In genomic region chr16:45159389-45159716, GRCm38 (mm10) we compare ENCODE assay signal across 8 mouse cellular contexts. TPM values are rescaled to one million over a fixed set of nuclear protein-coding genes. Genes with fewer than 3 reads are reported as not detected.
DNase-seq lines count a peak whose midpoint lies in the region; ATAC-seq and TF ChIP-seq lines count a peak whose summit lies in the region.

No protein-coding gene starts in this region.

- WGBS in forebrain, embryonic 10.5 days: 9% methylated on average over 11 of the region's 11 CpGs
- WGBS in liver, embryonic 12.5 days (ENCODE audit: insufficient replicate concordance): 3% methylated on average over 11 of the region's 11 CpGs

- no peaks in the 10 kb centered on the region for H3K9me3 ChIP-seq in forebrain, embryonic 10.5 days
- no peaks in the 10 kb centered on the region for H3K9me3 ChIP-seq in liver, embryonic 12.5 days (replicated peaks)

- peaks cover 12% of the 10 kb centered on the region for H3K36me3 ChIP-seq in forebrain, embryonic 10.5 days (replicated peaks)
- H3K36me3 ChIP-seq in liver, embryonic 12.5 days: peaks cover 13% of the 10 kb centered on the region

- peaks cover 36% of the 10 kb centered on the region for H3K4me1 ChIP-seq in forebrain, embryonic 10.5 days
- H3K4me1 ChIP-seq in liver, embryonic 12.5 days: peaks cover 26% of the 10 kb centered on the region

- H3K27me3 ChIP-seq in forebrain, embryonic 10.5 days (ENCODE audit: poor library complexity, severe bottlenecking): no peaks in the 10 kb centered on the region
- H3K27me3 ChIP-seq in liver, embryonic 12.5 days (replicated peaks): no peaks in the 10 kb centered on the region

- DNase-seq in gastrocnemius, adult 2 months: no peak
- DNase-seq in gastrocnemius, adult 18-20 months (ENCODE audit: low spot score): no peak
- peak; percentile 71 for DNase-seq in 3T3-L1 (ENCODE audit: low read depth, low spot score)
- no peak for DNase-seq in forebrain, embryonic 10.5 days (ENCODE audit: extremely low spot score, low spot score)
- no peak for DNase-seq in urinary bladder, postnatal 14 days (ENCODE audit: low spot score)
- DNase-seq in ovary, postnatal 36 days (ENCODE audit: low spot score): no peak
- no peak for DNase-seq in frontal cortex, postnatal 36 days (ENCODE audit: low spot score in 2 of 2)

- intact Hi-C loops in gastrocnemius, adult 2 months (cut with DNase I): loop anchor here (5.0 to 10.0 kb wide), 2 partner anchors 67 to 415 kb away; partner anchors contain the start of genes Ccdc80 and Gtpbp8

- H3K4me2 ChIP-seq in liver, embryonic 12.5 days: peak overlapping the region; percentile 89

- ATAC-seq in liver, embryonic 12.5 days: no peak

- peak overlapping the region; percentile 97 for H3K27ac ChIP-seq in gastrocnemius, adult 2 months
- H3K27ac ChIP-seq in forebrain, embryonic 10.5 days: peak overlapping the region; percentile 93
- peak overlapping the region; percentile 95 for H3K27ac ChIP-seq in liver, embryonic 12.5 days

- peak overlapping the region; percentile 80 for H3K4me3 ChIP-seq in gastrocnemius, adult 2 months
- peak overlapping the region; percentile 84 for H3K4me3 ChIP-seq in forebrain, embryonic 10.5 days
- H3K4me3 ChIP-seq in liver, embryonic 12.5 days: peak overlapping the region; percentile 78

- H3K9ac ChIP-seq in liver, embryonic 12.5 days: peak overlapping the region; percentile 83

- TF ChIP-seq CTCF in gastrocnemius, adult 2 months (IDR thresholded peaks at IDR 0.05): no peak

RNA-seq across cellular contexts. Expression of gene Atg3, which starts 0.8 kb away (rescaled TPM):
- total RNA-seq in gastrocnemius, adult 2 months (2021): 10 to 100 TPM; 21.4 to 22.4 TPM
- 10 to 100 TPM; 19.8 to 26.0 TPM for total RNA-seq in gastrocnemius, adult 18-20 months (2021)
- polyA plus RNA-seq in forebrain, embryonic 10.5 days (2016; fragmentation: Nextera tagmentation; extraction: Ambion mirVana): 33.3 and 34.6 TPM in 2 replicates
- 28.9 TPM in 2 replicates for polyA plus RNA-seq in liver, embryonic 12.5 days (2016; fragmentation: Nextera tagmentation; extraction: Ambion mirVana)

RNA-seq across cellular contexts. Expression of gene Slc35a5, which starts 0.8 kb away (rescaled TPM):
- 1 to 10 TPM; 3.6 to 3.8 TPM for total RNA-seq in gastrocnemius, adult 2 months (2021)
- total RNA-seq in gastrocnemius, adult 18-20 months (2021): 1 to 10 TPM; 2.4 to 3.5 TPM
- polyA plus RNA-seq in forebrain, embryonic 10.5 days (2016; fragmentation: Nextera tagmentation; extraction: Ambion mirVana): 10.1 and 12.0 TPM in 2 replicates
- 7.3 and 9.0 TPM in 2 replicates for polyA plus RNA-seq in liver, embryonic 12.5 days (2016; fragmentation: Nextera tagmentation; extraction: Ambion mirVana)
